Mouse (Mus musculus) stomach, embryonic 14.5 days (tissue): ENCODE measurements around the gene Tmem26. TPM values are rescaled to one million over a fixed set of nuclear protein-coding genes. Genes with fewer than 3 reads are reported as not detected.

Source experiments
- ATAC-seq: fragments of 200-750 bp; cut with Nextera tagmentation; 2 replicates; pipeline ENCODE4 v1.8.0; 2017; ENCODE audit warnings: low read depth, moderate TSS enrichment; ENCODE audit not compliant: insufficient number of reproducible peaks, insufficient read depth, low FRiP score
- H3K27ac ChIP-seq: fragments of 300-500 bp; sonication (generic); 2 replicates; pipeline ENCODE4 v1.5.1; 2014; ENCODE audit warnings: mild to moderate bottlenecking, low read length, moderate library complexity, mixed read lengths
- H3K27me3 ChIP-seq: fragments of 300-500 bp; sonication (generic); 2 replicates; pipeline ENCODE4 v1.6.1; 2014; ENCODE audit warnings: low read length, control low read depth, mixed read lengths; ENCODE audit not compliant: control insufficient read depth, insufficient read depth
- H3K36me3 ChIP-seq: fragments of 300-500 bp; sonication (generic); 2 replicates; pipeline ENCODE4 v1.6.1; 2014; ENCODE audit warnings: mild to moderate bottlenecking, control low read depth, low read length, moderate library complexity, mixed read lengths; ENCODE audit not compliant: control insufficient read depth, insufficient read depth
- H3K4me1 ChIP-seq: fragments of 300-500 bp; sonication (generic); 2 replicates; pipeline ENCODE4 v1.6.1; 2014; ENCODE audit warnings: low read length, control low read depth, mixed read lengths; ENCODE audit not compliant: control insufficient read depth, insufficient read depth
- H3K4me2 ChIP-seq: fragments of 300-500 bp; sonication (generic); replicated peaks from 2 replicates; pipeline ENCODE4 v1.6.1; 2014; ENCODE audit warnings: low read depth, low read length, control low read depth
- H3K4me3 ChIP-seq: fragments of 300-500 bp; sonication (generic); 2 replicates; pipeline ENCODE4 v1.5.1; 2014; ENCODE audit warnings: low read depth, low read length, control low read depth
- H3K9ac ChIP-seq: fragments of 300-500 bp; sonication (generic); replicated peaks from 2 replicates; pipeline ENCODE4 v1.6.1; 2014; ENCODE audit warnings: low read depth, mild to moderate bottlenecking, control low read depth, low read length, moderate library complexity, mixed read lengths
- H3K9me3 ChIP-seq: fragments of 300-500 bp; sonication (generic); 2 replicates; pipeline ENCODE4 v1.6.1; 2016; ENCODE audit warnings: low read depth, low read length, control low read depth; ENCODE audit not compliant: control insufficient read depth
- WGBS: fragments of 180-500 bp; shearing (Covaris S2); extraction: QIAGEN DNeasy Blood & Tissue Kit; methylation state at CpG from one replicate; pipeline ENCODE4 v1.1.7; 2014; 5-methylcytosine and 5-hydroxymethylcytosine counted together
- polyA plus RNA-seq: library from polyadenylated mRNA; unstranded; fragments of >200 nt; fragmentation: Nextera tagmentation; extraction: Ambion mirVana; gene quantifications from 2 replicates; pipeline ENCODE4 v1.2.1, GENCODE M21; 2014

The Tmem26 gene
- polyA plus RNA-seq, 1 experiment from 2014 or later, result 21.5 TPM

DNA sequence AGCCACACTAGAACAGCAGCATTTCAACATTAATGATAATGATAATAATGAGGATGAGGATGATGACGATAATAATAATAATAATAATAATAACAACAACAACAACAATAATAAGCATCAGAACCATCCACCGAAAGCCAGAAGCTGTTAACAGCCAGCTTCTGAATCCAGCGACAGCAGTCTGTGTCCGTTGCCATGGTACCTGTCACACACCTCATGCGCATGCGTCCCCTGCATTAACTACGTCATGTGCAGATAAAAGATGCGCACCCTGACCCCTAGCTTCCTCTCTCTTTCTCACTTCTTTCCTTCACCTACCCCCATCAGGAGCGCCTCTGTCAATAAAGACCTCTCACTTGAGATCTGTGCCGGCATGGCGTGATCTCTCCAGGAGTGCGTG lies 89.3 kb downstream of the Tmem26 start:
- 89% methylated on average over 12 of the region's 12 CpGs for WGBS

DNA sequence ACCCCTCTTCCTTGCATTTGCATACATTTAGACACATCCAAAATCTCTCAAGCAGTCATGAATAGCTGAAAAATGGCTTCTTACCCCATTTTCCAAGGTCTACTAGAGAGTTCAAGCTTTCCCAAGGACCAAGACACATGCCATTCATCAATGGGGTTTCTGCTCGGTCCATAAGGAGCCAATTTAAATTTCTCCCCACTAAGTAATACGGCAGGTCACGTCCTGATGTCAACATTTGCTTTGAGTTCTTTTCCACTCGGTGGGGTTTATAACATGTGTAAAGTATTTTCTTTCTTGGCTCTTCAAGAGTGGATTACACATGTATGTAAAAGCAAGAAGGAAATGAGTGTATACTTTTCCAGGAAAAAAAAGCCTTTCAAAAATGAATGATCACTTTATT lies 93.8 kb downstream of the Tmem26 start:
- 58% methylated on average over 4 of the region's 4 CpGs for WGBS
- Histone ChIP-seq H3K27me3 (no peaks in the 10 kb centered on the region), H3K36me3 (no peaks in the 10 kb centered on the region)

More for the DNA sequence above, 89.3 kb downstream of the Tmem26 start:
- H3K27me3 ChIP-seq, result no peaks in the 10 kb centered on the region
- H3K4me3 ChIP-seq, result no peak overlapping the region
- no peaks in the 10 kb centered on the region for H3K4me1 ChIP-seq
- H3K9me3 ChIP-seq, result no peaks in the 10 kb centered on the region
- H3K36me3 ChIP-seq, result no peaks in the 10 kb centered on the region
- no peak overlapping the region for H3K9ac ChIP-seq
- H3K4me2 ChIP-seq, result no peak overlapping the region
- no peak overlapping the region for H3K27ac ChIP-seq
- ATAC-seq, result no peak

DNA sequence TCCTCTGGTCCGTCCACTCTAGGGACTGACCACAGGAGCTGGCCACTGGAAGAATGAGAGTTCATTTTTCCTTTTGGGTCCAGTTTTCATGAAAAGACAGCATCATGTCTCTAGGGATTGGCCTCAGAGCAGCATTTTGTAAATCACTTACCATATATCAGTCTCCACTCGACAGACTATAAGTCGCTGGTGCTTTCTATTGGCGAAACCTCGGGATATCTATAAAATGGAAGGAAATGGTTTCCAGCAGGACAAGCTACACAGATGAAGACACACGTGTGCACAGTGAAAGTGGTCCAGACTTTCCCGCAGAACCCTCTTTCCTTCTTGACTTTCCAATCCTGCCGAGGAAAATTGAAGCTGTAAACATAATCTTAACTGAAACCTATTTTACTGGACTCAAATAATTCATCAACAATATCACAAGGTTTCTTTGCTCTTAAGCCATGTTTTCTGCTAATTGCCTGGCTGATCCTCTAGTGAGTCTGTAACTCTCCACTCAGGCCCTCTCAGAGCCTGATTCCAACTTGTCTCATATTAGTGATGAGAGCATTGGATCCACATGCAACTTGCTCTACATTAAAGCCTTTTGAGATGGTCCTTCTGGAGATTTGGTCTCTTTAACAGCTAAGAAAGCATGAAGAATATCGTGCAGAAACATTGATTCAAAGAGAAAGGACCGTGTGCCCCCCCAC lies 94.8 kb downstream of the Tmem26 start:
- no peaks in the 10 kb centered on the region for H3K9me3 ChIP-seq
- H3K27me3 ChIP-seq, result no peaks in the 10 kb centered on the region
- 77% methylated on average over 10 of the region's 10 CpGs for WGBS
- no peaks in the 10 kb centered on the region for H3K4me1 ChIP-seq
- no peak overlapping the region for H3K27ac ChIP-seq
- no peak overlapping the region for H3K9ac ChIP-seq
- H3K4me2 ChIP-seq, result no peak overlapping the region
- ATAC-seq, result no peak
- H3K4me3 ChIP-seq, result no peak overlapping the region
- H3K36me3 ChIP-seq, result no peaks in the 10 kb centered on the region

More for the DNA sequence above, 93.8 kb downstream of the Tmem26 start:
- no peak overlapping the region for H3K27ac ChIP-seq
- ATAC-seq, result no peak
- no peak overlapping the region for H3K4me3 ChIP-seq
- no peaks in the 10 kb centered on the region for H3K9me3 ChIP-seq
- no peak overlapping the region for H3K4me2 ChIP-seq
- no peak overlapping the region for H3K9ac ChIP-seq
- no peaks in the 10 kb centered on the region for H3K4me1 ChIP-seq

DNA sequence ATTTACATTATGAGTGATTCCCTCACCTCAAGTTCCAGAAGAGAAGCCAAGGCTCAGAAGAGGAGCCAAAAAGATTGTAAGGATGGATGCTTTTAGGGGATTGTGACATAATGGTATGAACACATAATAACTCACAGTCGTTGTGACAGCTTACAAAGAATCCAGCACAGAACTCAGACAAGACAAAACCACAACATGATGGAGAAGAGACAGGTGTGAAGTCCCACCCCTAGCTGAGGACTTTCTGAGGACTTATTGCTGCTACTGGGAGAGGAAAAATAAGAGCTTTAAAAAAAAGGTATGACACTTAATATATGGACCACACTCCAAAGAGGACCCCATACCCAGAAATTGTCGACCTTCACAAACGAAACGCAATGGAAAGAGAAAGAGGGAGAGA lies 101.1 kb downstream of the Tmem26 start:
- WGBS, result 74% methylated on average over 4 of the region's 4 CpGs
- no peaks in the 10 kb centered on the region for H3K27me3 ChIP-seq

More for the DNA sequence above, 101.1 kb downstream of the Tmem26 start:
- Histone ChIP-seq H3K36me3 (no peaks in the 10 kb centered on the region), H3K9ac (no peak overlapping the region), H3K4me3 (no peak overlapping the region), H3K4me2 (no peak overlapping the region), H3K4me1 (no peaks in the 10 kb centered on the region), H3K27ac (no peak overlapping the region), H3K9me3 (no peaks in the 10 kb centered on the region)
- no peak for ATAC-seq

Other genes starting within 250 kb of the Tmem26 start
- gene Cabcoco1, start 181.8 kb upstream of the Tmem26 start, polyA plus RNA-seq, result 2.0 and 2.2 TPM in 2 replicates